Mouse (Mus musculus) kidney, adult 2 months (tissue): ENCODE measurements around the gene Gm20661.

ENCODE experiments used
- CTCF ChIP-seq: fragments of 200-500 bp; conservative IDR thresholded peaks from 2 replicates; pipeline ENCODE4 v1.5.1; 2011; ENCODE audit warnings: low read depth, mild to moderate bottlenecking, control low read depth, low read length, moderate library complexity, mixed read lengths; ENCODE audit not compliant: insufficient read depth, insufficient read length
- POLR2A ChIP-seq: fragments of 200-500 bp; IDR thresholded peaks from one replicate; pipeline ENCODE4 v1.6.1; 2011; ENCODE audit warnings: low read depth, low read length, control low read depth

- TF ChIP-seq POLR2A (no peak), CTCF (no peak)
These were observed 20.1 kb downstream of the Gm20661 start for GRCm38 (mm10) chr9:108002778-108003530.
